Mouse (Mus musculus) skeletal muscle tissue, adult 2 months (tissue): ENCODE measurements around the gene Smc3.
"Not testable (repeated sequence)": the region's sequence is repeated elsewhere in the genome, so short reads cannot be mapped to it uniquely, and the experiment has no call there.

Source experiments
- DNase-seq: peaks from one replicate; pipeline ENCODE4 v3.0.0-alpha.2; 2012; ENCODE audit warnings: low read depth, low spot score

Gene Smc3

DNA sequence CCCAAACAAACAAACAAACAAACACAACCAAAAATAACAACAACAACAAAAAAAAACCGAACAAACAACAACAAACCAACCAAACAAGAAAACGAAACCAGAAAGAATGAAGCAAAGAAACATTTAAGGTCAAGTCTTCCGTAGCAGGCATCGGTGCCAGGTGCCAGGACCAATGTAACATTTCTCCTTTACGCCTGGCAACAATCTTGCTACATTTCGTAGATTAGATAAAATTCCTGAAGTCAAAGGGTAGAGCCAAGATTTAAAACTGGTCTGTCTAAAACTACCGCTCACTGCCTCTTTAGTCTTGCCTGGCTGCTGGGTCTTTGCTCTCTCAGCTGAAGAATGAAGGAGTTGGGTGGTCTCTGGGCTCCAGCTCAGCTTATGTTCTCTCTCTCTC, 24.1 kb upstream of the Smc3 start:
- no peak for DNase-seq

- no peak for DNase-seq
These were observed 23.0 kb upstream of the Smc3 start for GRCm38 (mm10) chr19:53577025-53577800.

GRCm38 (mm10) chr19:53578597-53579252, 21.5 kb upstream of the Smc3 start:
- peak; percentile 59 for DNase-seq

GRCm38 (mm10) chr19:53580271-53580670, 19.9 kb upstream of the Smc3 start:
- DNase-seq, result not testable (repeated sequence)

DNA sequence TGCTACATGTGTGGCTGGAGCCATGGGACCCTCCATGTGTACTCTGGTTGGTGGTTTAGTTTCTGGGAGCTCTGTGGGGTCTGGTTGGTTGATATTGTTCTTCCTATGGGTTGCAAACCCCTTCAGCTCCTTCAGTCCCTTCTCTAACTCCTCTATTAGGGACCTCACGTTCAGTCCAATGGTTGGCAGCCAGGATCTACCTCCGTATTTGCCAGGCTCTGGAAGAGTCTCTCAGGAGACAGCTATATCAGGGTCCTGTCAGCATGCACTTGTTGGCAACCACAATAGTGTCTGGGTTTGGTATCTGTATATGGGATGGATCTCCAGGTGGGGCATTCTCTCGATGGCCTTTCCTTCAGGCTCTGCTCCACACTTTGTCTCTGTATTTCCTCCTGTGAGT, 12.5 kb upstream of the Smc3 start:
- DNase-seq, result not testable (repeated sequence)

- not testable (repeated sequence) for DNase-seq
These were observed 11.2 kb upstream of the Smc3 start, which contains the start of gene Nutf2-ps1 for GRCm38 (mm10) chr19:53588968-53589367. Gene Nutf2-ps1 (minus strand): TSS chr19:53589068.

DNA sequence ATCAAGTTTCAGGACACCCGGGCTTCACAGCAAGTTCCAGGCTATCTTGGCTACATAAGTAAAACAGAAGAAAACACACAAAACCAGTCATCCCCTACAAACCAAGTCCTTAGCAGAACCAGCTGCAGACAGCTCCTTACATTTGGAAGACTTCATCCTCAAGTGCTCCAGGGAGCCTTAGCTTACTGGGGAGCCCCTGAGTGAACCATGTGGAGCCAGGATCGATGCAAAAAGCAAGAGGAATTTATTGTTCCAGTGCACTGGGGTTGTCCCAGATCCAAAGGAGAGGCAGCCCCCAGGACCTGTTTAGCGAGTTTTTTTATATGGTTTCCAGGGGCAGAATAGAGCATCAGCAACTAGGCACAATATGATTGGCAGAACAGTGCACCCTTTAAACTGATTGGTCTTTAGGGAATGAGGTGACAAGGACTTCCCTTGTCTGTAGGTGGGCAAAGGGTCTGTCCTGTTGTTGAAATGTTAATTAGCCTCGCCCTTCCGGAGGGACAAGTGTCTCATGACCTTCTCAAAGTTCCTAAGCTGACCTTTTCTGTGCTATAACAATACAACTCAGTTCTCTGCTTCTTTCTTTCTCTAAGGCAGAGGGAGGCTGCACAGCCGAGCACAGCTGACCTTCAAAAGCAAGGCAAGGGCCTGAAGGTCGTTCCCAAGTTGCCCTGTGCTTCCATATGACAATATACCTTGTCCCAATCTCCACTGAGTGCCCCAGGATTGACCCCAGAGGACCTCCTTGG, 3.3 kb upstream of the Smc3 start:
- DNase-seq, result no peak

GRCm38 (mm10) chr19:53600549-53601362, 558 bp downstream of the Smc3 start:
- peak; percentile 32 for DNase-seq

- no peak for DNase-seq
These were observed 1.1 kb downstream of the Smc3 start for GRCm38 (mm10) chr19:53601363-53601655.

GRCm38 (mm10) chr19:53608921-53609320, 8.7 kb downstream of the Smc3 start:
- no peak for DNase-seq

- no peak for DNase-seq
These were observed 21.5 kb downstream of the Smc3 start for GRCm38 (mm10) chr19:53621681-53622080.

DNA sequence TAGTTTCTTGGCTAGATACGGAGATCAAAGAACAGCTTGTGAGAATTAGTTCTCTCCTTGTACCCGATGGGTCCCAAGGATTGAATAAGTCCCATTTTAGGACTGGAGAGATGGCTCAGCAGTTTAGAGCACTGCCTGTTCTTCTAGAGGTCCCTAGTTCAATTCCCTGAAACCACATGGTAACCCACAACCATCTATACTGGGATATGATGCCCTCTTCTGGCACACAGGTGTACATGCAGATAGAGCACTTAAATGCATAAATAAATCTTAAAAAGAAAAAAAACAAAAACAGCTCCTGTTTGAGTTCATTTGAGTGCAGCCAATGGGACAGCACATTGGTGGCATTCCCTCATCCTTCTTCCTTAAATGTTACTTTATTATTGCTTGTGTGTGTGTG, 37.8 kb downstream of the Smc3 start:
- DNase-seq, result no peak

DNA sequence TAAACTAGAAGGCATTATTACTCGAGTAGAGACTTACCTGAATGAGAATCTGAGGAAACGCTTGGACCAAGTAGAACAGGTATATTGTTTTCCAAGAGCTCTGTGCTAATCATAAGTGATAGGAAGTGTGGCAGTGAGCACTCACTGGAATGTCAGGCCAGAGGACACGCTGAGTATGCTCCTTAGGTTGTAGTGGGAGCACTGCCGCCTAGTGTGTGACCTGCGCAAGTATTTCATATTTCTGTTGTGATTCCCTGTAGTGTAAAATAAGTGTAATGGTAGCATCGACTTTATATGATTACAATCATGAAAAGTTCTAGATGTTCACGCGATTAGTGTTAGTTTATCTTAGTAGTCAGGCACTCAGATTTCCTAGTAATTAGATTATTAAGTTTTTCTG, 38.5 kb downstream of the Smc3 start:
- DNase-seq, result no peak

DNA sequence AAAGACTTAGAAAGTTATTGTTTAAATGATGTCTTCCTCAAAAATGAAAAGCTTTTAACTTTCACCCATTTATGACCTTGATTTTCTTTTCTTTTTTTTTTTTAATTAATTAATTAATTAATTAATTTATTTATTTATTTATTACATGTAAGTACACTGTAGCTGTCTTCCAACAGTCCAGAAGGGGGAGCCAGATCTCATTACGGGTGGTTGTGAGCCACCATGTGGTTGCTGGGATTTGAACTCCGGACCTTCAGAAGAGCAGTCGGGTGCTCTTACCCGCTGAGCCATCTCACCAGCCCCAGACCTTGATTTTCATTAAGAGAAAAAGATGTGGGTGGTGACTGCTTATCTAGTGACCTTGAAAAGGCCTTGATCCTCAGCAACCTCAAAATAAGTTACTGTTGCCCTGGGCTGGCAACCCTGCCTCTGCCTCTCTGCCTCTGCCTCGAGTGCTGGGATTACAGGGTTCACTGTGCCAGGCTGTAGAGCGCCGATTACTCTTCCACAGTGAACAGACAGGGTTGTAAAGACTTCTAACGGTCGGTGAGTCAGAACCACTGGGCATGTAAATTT, 43.9 kb downstream of the Smc3 start:
- no peak for DNase-seq

- no peak for DNase-seq
These were observed 47.1 kb downstream of the Smc3 start for GRCm38 (mm10) chr19:53647301-53647700.

GRCm38 (mm10) chr19:53648056-53648455, 47.9 kb downstream of the Smc3 start:
- peak; percentile 89 for DNase-seq

DNA sequence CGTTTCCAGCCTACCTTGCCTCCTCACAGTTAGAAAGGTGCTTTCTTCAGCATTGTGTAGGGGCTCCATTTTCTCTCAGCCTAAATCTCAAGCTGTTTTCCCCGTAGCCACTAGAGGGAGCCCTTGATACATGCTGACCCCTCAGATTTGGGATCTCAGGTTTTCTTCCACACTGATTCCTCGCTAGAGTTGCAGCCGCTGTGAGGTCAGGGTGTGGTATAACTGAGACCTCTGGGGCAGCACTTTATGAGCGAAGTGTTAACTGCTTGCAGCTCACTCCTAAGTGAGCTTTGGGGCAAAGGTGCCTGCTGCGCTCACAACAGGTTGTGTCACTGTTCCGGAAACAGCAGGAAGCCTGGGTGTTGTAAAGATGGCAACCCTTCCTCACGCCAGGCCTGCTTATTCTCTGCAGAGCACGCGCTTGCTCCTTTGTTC, 48.6 kb downstream of the Smc3 start:
- peak; percentile 88 for DNase-seq

DNA sequence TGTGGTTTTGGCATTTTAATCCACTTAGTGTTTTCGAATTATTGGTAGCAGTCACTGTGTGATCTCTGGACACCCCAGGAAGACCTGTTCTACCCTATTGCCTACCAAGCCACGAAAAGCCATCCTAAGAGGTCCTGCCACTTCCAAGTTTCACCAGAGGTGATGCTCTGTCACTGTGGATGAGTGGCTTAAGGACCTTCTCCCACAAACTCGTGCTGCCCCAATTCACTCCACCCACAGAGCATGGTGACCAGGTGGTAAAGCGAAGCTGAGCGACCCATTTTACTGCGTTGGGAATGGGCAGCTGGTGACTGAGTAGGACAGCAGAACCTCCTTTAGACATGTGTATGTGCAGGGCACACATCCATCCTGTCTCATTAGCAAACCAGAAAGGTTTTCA, 49.2 kb downstream of the Smc3 start:
- DNase-seq, result no peak

DNA sequence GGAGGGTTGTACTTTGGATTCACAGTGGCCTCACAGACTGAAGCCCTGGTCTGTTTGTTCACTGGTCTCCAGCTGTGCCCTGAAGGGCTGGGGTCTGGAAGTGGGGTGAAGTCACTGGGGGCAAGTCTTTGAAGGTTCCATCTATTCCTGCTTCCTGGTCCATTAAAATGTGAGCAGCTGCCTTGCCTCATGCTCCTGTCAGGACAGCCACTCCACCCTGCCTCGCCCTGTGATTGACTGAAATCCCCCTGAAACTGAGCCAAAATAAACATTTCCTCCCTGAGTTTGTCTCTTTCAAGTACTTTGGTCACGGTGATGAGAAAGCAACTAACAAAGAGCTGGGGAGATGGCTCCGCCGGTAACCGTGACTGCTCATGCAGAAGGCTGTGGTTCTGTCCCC, 49.6 kb downstream of the Smc3 start:
- DNase-seq, result no peak

- no peak for DNase-seq
These were observed 50.7 kb downstream of the Smc3 start for GRCm38 (mm10) chr19:53650921-53651320.

- no peak for DNase-seq
These were observed 52.1 kb downstream of the Smc3 start for GRCm38 (mm10) chr19:53652267-53652666.
